Mouse (Mus musculus) adrenal gland, postnatal 4 days (tissue): ENCODE measurements at regions not wholly inside any gene's neighbourhood (a gene's known extent, or its start where the extent isn't known, plus 50 kb on each side); places are given as distances from the start of the nearest gene placed in this dataset.

Source experiments
- DNase-seq, 2 experiments: peaks; one replicate each; pipeline ENCODE4 v3.0.0; 2021 to 2022; ENCODE audit warnings: low spot score in 2 of 2, mixed read lengths in 2 of 2

DNA sequence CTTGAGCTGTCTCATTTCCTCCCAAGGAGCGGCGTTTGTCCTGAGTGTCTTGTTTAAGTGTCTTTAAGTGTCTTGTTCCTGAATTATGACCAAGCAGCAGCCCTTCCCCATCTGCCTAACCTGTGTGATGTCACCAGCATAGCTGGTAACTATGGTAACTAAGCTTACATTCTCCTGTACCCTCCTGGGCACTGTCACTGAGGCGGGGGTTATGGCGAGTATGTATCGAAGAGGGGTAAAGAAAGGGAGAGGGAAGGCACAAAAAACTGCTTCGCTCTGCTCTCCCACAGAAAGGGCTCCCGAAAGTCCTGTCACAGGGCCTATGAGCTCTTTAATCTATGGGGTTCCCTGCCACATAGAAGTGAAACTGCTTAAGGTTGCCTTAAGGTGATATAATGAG, 89.6 kb downstream of the Ppp4r2 start:
- no peak for DNase-seq

GRCm38 (mm10) chr6:100923686-100924085, 90.3 kb downstream of the Ppp4r2 start:
- DNase-seq: no peak

DNA sequence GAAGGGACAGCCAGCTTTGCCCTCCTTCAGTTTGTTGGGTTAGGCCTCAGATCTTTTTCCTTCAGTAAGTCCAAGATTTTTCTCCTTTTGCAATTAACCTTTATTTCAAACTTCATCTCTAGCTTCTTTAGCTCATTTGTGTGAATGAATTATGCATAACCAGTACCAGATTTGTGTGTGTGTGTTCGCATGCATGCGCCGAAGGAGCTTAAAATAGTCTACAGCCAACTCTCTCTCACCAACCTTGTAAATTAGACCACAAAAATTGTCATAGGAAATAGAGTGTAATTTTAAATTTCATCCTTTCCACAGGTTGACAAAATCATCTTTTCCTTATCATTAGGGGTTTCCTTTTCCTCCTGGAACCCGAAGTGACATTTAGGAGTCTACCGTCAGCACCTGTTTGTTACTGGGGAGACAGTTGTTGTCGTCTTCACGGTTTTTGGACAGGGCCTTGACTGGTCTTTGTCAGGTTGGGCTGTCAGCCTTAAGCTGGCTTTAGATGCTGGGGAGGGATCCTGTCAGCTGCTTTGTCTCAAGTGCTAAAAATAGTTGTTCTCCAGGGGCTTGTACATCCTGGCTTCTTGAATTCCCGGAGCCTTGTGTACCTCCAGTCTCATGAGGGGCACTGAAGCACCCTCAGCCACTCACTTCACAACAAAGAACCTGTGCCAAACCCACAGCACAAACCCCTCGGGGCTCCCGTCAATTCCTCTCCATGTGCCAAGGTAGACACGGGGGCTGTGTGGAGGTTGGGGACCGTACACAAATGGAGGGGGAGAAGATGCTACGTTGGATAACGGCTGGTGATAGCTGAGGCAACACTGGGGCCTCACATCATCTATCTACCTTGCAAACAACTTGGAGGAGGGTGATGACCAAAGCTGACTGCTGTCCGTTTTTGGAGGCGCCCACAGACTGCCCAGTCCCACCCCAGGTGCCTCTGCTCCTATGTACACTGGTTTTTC, 95.7 kb downstream of the Ppp4r2 start:
- no peak for DNase-seq

GRCm38 (mm10) chr6:100929759-100930358, 96.4 kb downstream of the Ppp4r2 start:
- no peak for DNase-seq

DNA sequence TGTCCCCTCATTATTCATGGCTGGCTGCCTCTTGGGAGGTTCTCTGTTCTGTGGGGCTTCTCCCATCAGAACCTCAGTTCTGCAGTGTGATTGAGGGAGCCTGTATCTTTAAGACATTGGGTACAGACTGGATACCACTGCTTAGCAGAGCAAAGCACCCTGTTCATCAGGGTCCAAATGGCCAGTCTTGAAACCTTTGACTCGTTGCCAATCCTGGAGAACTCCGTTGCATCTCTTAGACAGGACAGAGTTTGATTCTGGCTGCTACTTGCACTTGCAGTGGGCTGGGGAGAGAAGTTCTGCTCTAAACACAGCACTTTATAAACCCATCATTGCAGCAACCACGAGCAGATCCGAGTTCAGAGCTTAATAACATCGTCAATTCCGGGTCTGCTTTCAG, 97.3 kb downstream of the Ppp4r2 start:
- DNase-seq: no peak

DNA sequence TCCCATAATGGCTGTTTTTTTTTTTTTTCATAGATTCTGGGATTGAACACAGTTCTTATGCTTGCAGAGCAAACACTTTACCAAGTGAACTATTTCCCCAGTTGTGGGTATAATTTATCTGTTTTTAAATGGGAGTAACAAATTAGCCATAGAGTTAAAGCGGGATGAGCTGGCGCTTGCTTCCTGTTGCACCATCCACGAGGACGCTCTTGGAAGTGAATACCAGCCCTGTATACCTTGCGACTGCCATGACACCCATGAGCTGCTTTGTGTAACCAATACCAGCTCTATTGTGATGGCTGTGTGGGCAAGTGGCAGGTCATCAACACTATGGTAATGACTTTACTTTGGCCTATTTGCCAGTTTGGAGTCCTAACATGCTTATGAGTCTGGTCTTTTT, 101.0 kb downstream of the Ppp4r2 start:
- DNase-seq: no peak

- DNase-seq: no peak
These were observed 104.4 kb downstream of the Ppp4r2 start for GRCm38 (mm10) chr6:100937802-100938201.

- no peak for DNase-seq
These were observed 105.0 kb downstream of the Ppp4r2 start for GRCm38 (mm10) chr6:100938376-100938775.

GRCm38 (mm10) chr6:100939042-100939441, 105.6 kb downstream of the Ppp4r2 start:
- DNase-seq: no peak

- no peak for DNase-seq
These were observed 106.3 kb downstream of the Ppp4r2 start for GRCm38 (mm10) chr6:100939766-100940165.

DNA sequence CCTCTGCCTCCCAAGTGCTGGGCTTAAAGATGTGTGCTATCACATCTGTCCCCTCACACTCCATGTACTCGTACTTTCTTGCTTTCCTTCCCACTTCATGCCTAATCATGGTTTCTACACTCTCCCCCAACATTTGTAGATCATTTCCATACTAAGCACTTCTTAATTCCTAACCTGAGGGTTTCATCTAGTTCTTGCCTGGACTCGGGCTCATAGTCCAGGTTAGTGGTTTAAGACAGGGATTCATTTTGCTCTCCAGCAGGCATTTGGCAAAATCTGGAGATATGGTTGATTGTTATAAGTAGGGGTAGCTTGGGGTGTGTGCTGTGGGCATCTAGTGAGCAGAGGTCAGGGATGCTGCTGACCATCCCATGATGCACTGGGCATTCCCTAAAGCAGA, 108.3 kb downstream of the Ppp4r2 start:
- no peak for DNase-seq

DNA sequence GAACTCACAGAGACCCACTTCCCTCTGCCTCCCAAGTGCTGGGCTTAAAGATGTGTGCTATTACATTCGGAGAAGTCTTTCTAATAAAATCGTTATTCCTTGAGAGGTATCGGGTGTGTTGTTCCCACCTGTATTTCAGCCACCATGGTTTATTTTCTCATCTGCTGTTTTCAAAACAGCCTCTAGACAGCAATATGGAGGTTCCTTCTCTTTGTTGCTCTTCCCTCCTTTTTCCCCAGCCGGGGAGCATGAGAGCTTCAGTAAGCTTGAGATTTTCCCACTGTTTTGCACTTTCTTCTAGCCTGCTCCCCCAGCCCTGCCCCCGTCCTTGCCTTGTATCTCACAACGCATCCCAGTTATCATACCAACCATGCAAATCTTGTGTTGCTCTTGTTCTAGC, 109.5 kb downstream of the Ppp4r2 start:
- DNase-seq: no peak

DNA sequence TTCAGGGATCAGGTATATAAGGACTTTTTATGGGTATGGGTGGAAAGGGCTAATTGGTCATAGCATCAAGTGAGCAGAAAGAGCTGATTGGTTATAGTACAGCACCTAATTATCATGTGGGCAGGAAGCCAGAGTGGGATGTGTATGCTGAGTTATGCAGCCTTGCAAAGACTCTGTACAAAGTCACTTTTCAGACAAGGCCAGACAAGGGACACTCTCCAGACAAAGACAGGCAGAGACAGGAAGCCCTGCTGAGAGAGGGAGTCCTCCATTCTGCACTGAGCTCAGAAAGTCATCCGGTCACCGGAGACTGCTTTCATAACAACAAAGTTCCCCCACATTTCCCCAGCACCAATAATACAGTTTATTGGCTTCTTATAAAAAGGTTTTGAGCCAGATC, 112.4 kb downstream of the Ppp4r2 start:
- DNase-seq: no peak

DNA sequence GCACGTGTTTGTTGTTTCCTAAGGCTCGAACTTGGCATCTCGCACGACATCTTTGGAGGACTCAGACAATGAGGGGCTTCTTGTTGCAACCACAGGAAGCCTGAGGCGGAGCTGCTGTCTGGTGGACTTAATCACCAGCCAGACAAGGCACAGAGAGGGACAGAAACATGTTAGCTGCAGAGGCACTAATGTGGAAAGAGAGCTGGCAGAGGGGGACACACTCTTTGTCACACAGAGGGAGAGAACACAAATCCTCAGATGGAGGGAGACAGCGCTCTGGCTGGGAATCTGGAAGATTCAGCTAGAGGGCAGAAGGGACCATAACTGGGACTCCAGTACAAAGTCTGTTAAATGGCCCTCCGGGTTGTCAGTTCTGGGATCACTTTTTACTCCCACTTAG, 114.9 kb downstream of the Ppp4r2 start:
- no peak for DNase-seq

DNA sequence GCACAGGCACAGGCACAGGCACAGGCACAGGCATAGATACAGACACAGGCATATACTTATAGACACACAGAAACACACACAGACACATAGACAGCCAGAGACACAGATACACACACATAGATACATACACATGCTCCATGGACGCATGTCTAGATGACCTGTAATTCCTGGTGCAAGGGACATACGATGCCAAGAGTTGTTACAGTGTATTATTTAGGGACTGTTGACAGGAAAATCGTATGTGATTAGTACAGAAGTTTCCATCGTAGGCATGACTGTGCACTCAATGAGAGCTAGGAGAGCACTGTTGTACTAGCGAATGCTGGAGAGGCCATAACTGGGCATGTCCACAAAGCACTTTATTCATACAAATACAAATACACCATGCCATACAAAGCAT, 118.2 kb downstream of the Ppp4r2 start:
- no peak for DNase-seq

DNA sequence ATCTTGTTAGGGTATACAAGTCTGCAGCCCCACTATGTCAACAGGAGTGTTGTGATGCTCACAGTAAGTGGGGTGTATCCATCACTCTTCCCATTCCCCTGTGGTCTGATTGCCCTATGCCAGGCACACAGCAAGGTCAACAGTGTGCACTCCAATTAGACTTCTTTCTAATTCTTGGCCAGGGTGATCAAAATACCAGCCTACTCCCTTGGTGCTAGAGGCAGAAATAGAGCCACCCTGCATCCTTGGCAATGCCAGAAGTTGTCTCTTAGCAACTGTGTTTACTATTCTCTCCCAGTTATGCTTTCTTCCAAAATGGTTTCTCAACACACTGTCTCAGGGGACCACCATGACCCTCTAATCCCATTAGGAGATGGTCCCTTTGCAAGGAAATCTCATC, 119.0 kb downstream of the Ppp4r2 start:
- DNase-seq: no peak

GRCm38 (mm10) chr6:100954563-100954962, 121.1 kb downstream of the Ppp4r2 start:
- no peak for DNase-seq

GRCm38 (mm10) chr6:100966481-100966880, 133.1 kb downstream of the Ppp4r2 start:
- DNase-seq: no peak

- no peak for DNase-seq
These were observed 134.8 kb downstream of the Ppp4r2 start for GRCm38 (mm10) chr6:100968080-100968856.

GRCm38 (mm10) chr6:100968960-100969359, 135.5 kb downstream of the Ppp4r2 start:
- no peak for DNase-seq

GRCm38 (mm10) chr6:100970810-100971447, 137.5 kb downstream of the Ppp4r2 start:
- no peak for DNase-seq
